Mouse (Mus musculus) hindbrain, postnatal 0 days (tissue): Measurements from ENCODE around the gene Best3. TPM values are rescaled to one million over a fixed set of nuclear protein-coding genes. Genes with fewer than 3 reads are reported as not detected.
"Not testable (repeated sequence)": the region's sequence is repeated elsewhere in the genome, so short reads cannot be mapped to it uniquely, and the experiment has no call there.

Experiments used
- ATAC-seq: fragments of 200-750 bp; cut with Nextera tagmentation; 2 replicates; pipeline ENCODE4 v1.8.0; 2017; ENCODE audit warnings: mild to moderate bottlenecking, moderate TSS enrichment, moderate library complexity
- DNase-seq: peaks from one replicate; pipeline ENCODE4 v3.0.0-alpha.2; 2015; ENCODE audit warnings: low spot score
- H3K27ac ChIP-seq: fragments of 300-500 bp; sonication (generic); 2 replicates; pipeline ENCODE4 v1.5.1; 2014; ENCODE audit warnings: mild to moderate bottlenecking
- H3K27me3 ChIP-seq: fragments of 300-500 bp; sonication (generic); 2 replicates; pipeline ENCODE4 v1.6.1; 2014; ENCODE audit warnings: low read length, mixed read lengths; ENCODE audit not compliant: insufficient read depth
- H3K36me3 ChIP-seq: fragments of 300-500 bp; sonication (generic); 2 replicates; pipeline ENCODE4 v1.6.1; 2014; ENCODE audit warnings: low read length, mixed read lengths; ENCODE audit not compliant: insufficient read depth
- H3K4me1 ChIP-seq: fragments of 300-500 bp; sonication (generic); 2 replicates; pipeline ENCODE4 v1.6.1; 2014; ENCODE audit warnings: antibody characterized with exemption, low read length, mixed read lengths; ENCODE audit not compliant: insufficient read depth
- H3K4me2 ChIP-seq: fragments of 300-500 bp; sonication (generic); 2 replicates; pipeline ENCODE4 v1.6.1; 2014; ENCODE audit warnings: low read depth, mild to moderate bottlenecking, low read length, moderate library complexity, mixed read lengths
- H3K4me3 ChIP-seq: fragments of 300-500 bp; sonication (generic); 2 replicates; pipeline ENCODE4 v1.5.1; 2014; ENCODE audit warnings: low read length
- H3K9ac ChIP-seq: fragments of 300-500 bp; sonication (generic); replicated peaks from 2 replicates; pipeline ENCODE4 v1.6.1; 2014; ENCODE audit warnings: mild to moderate bottlenecking, low read length, moderate library complexity, mixed read lengths
- H3K9me3 ChIP-seq: fragments of 300-500 bp; sonication (generic); 2 replicates; pipeline ENCODE4 v1.6.1; 2016; ENCODE audit warnings: low read length, mixed read lengths
- CTCF ChIP-seq: IDR thresholded peaks from 2 replicates; pipeline ENCODE4 v1.5.1; 2016; ENCODE audit warnings: antibody characterized with exemption, control low read depth, low read depth
- WGBS: fragments of 180-500 bp; shearing (Covaris S2); extraction: QIAGEN DNeasy Blood & Tissue Kit; methylation state at CpG from one replicate; pipeline ENCODE4 v1.1.7; 2014; 5-methylcytosine and 5-hydroxymethylcytosine counted together
- polyA plus RNA-seq: library from polyadenylated mRNA; unstranded; fragments of >200 nt; fragmentation: Nextera tagmentation; extraction: Ambion mirVana; gene quantifications from 2 replicates; pipeline ENCODE4 v1.2.1, GENCODE M21; 2015
- total RNA-seq: library from RNA; depleted of rRNA; stranded (reverse); fragments of >200 nt; gene quantifications from 2 replicates; pipeline ENCODE4 v1.2.3, GENCODE M21; 2014

Gene Best3
- total and polyA plus RNA-seq, 2 experiments from 2014 or later, result 0.05 to 0.15 TPM

DNA sequence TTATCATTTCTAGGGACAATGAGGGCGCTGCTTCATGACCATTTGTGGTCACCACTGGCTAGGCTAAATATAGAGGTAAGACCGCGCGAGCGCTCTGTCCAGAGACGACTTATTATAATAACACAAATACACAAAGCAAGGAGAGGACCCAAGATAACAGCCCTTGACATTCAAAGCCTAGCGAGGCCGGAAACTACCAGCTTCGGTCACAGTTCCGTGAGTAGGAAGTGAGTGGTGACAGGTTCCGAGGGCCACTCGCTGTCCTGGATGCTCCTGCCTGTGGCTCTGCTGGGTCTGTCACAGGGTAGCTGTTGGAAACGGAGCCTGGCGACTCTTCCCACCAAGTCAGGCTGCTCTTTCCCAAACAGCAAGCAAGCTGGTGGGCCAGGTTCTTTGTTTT is 56.2 kb downstream of the Best3 start:
- H3K36me3 ChIP-seq, result no peaks in the 10 kb centered on the region
- no peak overlapping the region for H3K4me2 ChIP-seq
- WGBS, result 86% methylated on average over 14 of the region's 14 CpGs
- no peak overlapping the region for H3K9ac ChIP-seq
- no peaks in the 10 kb centered on the region for H3K4me1 ChIP-seq
- no peak overlapping the region for H3K27ac ChIP-seq
- ATAC-seq (no peak), DNase-seq (no peak)
- H3K9me3 ChIP-seq, result no peaks in the 10 kb centered on the region
- no peaks in the 10 kb centered on the region for H3K27me3 ChIP-seq
- no peak overlapping the region for H3K4me3 ChIP-seq
- TF ChIP-seq CTCF, result no peak

DNA sequence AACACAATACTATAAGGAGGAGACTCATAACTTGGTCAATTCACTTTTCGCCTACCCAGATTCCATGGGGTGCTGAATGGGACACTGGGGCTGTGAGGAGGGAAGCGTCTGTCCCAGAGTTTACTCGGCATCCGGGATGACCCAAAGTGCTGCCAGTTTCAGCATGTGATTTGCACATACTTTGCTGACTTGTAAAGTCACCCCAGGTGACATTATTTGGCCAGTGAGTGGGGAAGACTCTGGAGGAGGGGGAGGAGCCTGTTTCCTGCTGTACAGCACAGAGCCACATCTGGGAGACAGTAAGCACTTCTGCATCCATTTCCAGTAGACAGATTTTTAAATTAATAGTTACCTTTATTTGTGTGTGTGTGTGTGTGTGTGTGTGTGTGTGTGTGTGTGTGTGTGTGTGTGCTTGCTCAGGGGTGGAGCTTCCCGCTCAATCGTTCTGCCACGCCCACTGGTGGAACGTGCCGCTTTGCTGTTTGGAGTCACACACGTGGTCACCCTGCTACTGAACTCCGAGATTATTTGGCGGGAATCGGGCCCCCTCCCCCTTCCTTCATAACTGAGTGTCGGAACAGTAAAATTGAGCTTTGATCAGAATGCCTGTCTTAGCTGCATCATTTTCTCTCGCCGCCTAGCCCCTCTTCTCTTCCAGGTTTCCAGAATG is 57.5 kb downstream of the Best3 start:
- WGBS, result 58% methylated on average over 16 of the region's 16 CpGs
- H3K4me3 ChIP-seq, H3K9ac ChIP-seq, H3K27me3 ChIP-seq, H3K36me3 ChIP-seq, H3K9me3 ChIP-seq, H3K27ac ChIP-seq, DNase-seq, H3K4me2 ChIP-seq, H3K4me1 ChIP-seq, ATAC-seq: not testable (repeated sequence)

DNA sequence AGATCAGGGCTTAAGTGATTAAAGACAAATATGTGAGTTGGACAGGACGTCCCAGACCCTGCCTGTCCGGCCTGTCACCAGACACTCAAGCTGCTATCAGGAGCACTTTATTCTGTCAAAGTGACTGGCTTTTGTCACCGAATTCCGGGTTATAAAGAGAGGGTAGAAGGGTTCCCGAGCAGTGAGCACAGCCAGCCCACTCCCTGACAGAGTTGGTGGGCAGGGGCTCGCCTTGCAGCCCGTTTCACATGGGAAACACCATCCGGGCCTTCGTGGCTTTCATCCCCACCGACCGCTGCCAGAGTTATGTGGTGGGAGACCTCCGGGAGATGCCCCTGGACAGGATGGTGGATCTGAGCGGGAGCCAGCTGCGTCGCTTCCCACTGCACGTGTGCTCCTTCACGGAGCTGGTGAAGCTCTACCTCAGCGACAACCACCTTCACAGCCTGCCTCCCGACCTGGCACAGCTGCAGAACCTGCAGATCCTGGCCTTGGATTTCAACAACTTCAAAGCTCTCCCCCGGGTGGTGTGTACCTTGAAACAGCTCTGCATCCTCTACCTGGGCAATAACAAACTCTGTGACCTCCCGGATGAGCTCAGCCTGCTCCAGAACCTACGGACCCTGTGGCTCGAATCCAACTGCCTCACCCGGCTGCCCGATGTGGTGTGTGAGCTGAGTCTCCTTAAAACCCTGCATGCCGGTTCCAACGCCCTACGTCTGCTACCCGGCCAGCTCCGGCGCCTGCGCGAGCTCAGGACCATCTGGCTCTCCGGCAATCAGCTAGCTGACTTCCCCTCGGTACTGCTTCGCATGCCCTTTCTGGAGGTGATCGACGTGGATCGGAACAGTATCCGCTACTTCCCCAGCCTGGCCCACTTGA is 59.3 kb downstream of the Best3 start, which contains the start of gene Lrrc10:
Gene Lrrc10, plus strand, starts transcription at position 167 of the 882 bp plus-strand sequence.
- DNase-seq (peak; percentile 31), ATAC-seq (peak; percentile 37)
- 45% methylated on average over 40 of the region's 40 CpGs for WGBS
- H3K9me3 ChIP-seq, result no peaks in the 10 kb centered on the region
- H3K4me2 ChIP-seq, result peak within 1 kb of the TSS; percentile 38
- H3K4me3 ChIP-seq, result peak within 1 kb of the TSS; percentile 4; the same call in 1 of the 2 replicates
- H3K9ac ChIP-seq, result 0 out of 2 replicates have a peak within 1 kb of the TSS, but pooled peaks have one; percentile 9
- no peaks in the 10 kb centered on the region for H3K27me3 ChIP-seq
- no peaks in the 10 kb centered on the region for H3K4me1 ChIP-seq
- TF ChIP-seq CTCF, result no peak
- no peak within 1 kb of the TSS for H3K27ac ChIP-seq
- peaks cover 3% of the 10 kb centered on the region; the same call in 1 of the 2 replicates for H3K36me3 ChIP-seq

DNA sequence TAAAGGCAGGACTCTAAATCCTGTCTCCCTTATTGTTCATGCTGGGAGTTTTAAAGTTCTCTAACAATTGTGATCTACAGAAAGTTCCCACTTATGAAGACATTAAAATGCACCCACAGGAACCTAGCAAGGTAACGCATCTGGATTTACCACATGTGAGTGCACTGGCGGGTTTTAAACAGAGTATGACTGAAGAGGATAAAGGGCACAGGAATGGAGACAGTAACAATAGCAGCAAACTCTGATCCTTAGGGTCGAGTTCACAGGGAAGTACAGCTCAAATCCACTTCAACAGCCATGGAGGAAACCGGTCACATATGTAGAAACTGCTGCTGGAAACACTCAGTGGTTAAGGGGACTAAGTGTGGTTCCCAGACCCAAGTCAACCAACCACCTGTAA is 63.1 kb downstream of the Best3 start:
- no peaks in the 10 kb centered on the region for H3K27me3 ChIP-seq
- TF ChIP-seq CTCF, result no peak
- no peak overlapping the region for H3K4me2 ChIP-seq
- no peak overlapping the region for H3K9ac ChIP-seq
- WGBS, result 90% methylated on average over 4 of the region's 4 CpGs
- H3K4me1 ChIP-seq, result no peaks in the 10 kb centered on the region
- no peak overlapping the region for H3K4me3 ChIP-seq
- H3K9me3 ChIP-seq, result no peaks in the 10 kb centered on the region
- peaks cover 38% of the 10 kb centered on the region for H3K36me3 ChIP-seq
- H3K27ac ChIP-seq, result no peak overlapping the region
- no peak for DNase-seq
- no peak for ATAC-seq

DNA sequence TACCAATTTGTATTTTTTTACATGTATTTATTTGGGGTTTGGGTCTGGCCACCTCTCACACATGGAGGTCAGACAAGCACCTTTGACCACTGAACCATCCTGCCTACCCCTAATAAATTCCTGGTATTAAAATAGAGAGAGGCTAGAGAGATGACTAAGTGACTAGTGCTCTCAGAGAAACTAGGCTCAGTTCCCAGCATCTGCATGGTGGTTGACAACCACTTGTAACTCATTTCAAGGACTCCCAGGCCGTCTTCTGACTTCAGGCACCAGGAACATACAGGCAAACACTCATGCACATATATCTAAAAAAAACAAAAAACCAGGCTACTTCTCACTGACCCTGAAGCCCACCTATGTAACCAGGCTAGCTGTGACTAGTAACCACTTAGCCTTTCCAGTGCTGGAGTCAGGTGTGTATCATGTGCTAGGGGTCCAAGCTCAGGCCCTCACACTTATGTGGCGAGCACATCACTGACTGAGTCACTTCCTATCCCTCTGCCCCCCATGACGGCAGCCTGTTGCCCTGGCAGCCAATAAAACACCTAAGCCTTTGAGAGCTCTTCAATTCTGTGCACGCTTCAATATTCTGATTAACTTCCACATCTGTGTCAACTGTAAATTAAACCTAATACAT is 64.0 kb downstream of the Best3 start:
- ATAC-seq (no peak), DNase-seq (no peak)
- no peak for TF ChIP-seq CTCF
- H3K9me3 ChIP-seq, result no peaks in the 10 kb centered on the region
- H3K36me3 ChIP-seq, result peaks cover 46% of the 10 kb centered on the region
- no peak overlapping the region for H3K4me2 ChIP-seq
- H3K9ac ChIP-seq, result no peak overlapping the region
- no peaks in the 10 kb centered on the region for H3K27me3 ChIP-seq
- no peak overlapping the region for H3K4me3 ChIP-seq
- H3K27ac ChIP-seq, result no peak overlapping the region
- no peaks in the 10 kb centered on the region for H3K4me1 ChIP-seq
- 71% methylated on average over 4 of the region's 4 CpGs for WGBS

DNA sequence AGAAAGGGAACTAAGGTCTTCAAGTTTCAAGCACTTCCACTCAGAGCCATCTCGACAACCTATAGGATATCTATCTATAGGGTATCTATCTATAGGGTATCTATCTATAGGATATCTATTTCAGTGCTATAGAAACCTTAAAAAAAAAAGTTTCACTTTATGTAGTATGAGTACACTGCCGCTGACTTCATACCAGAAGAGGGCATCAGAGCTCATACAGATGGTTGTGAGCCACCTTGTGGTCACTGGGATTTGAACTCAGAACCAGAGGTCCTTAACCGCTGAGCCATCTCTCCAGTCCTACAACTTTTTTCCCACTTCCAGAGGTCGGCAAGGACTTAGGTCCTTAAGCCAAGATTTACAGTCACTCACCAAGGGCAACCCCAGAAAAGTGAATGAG is 69.6 kb downstream of the Best3 start:
- Histone ChIP-seq H3K4me3 (no peak overlapping the region), H3K4me2 (no peak overlapping the region), H3K4me1 (no peaks in the 10 kb centered on the region), H3K36me3 (peaks cover 86% of the 10 kb centered on the region), H3K9me3 (no peaks in the 10 kb centered on the region), H3K27me3 (no peaks in the 10 kb centered on the region), H3K9ac (no peak overlapping the region), H3K27ac (no peak overlapping the region)
- WGBS, result 95% methylated on average over 4 of the region's 4 CpGs
- DNase-seq (no peak), ATAC-seq (no peak)
- TF ChIP-seq CTCF, result peak; percentile 37; the same call in 1 of the 2 replicates
